Mouse (Mus musculus) stomach, postnatal 0 days (tissue): ENCODE data around the gene Gm20431.

Source experiments
- CTCF ChIP-seq: IDR thresholded peaks from 2 replicates; pipeline ENCODE4 v1.5.1; 2016; ENCODE audit warnings: antibody characterized with exemption, low read depth, mild to moderate bottlenecking, moderate library complexity
- EP300 ChIP-seq: optimal IDR thresholded peaks from 2 replicates; pipeline ENCODE3; 2016; ENCODE audit warnings: antibody characterized with exemption

GRCm38 (mm10) chr2:167571442-167572220 is 89.7 kb downstream of the Gm20431 start:
- TF ChIP-seq CTCF (no peak), EP300 (no peak)
